Mouse (Mus musculus) thymus, adult 2 months (tissue): ENCODE data around the gene Zfp990.
"Not testable (repeated sequence)": the region's sequence is repeated elsewhere in the genome, so short reads cannot be mapped to it uniquely, and the experiment has no call there.

Experiments
- CTCF ChIP-seq: fragments of 200-500 bp; IDR thresholded peaks from 2 replicates; pipeline ENCODE4 v1.5.1; 2012; ENCODE audit warnings: mild to moderate bottlenecking, control low read depth, low read length, moderate library complexity, borderline replicate concordance; ENCODE audit not compliant: control insufficient read depth, poor library complexity, insufficient read depth; ENCODE audit errors: extremely low read depth
- POLR2A ChIP-seq: fragments of 200-500 bp; IDR thresholded peaks from 2 replicates; pipeline ENCODE4 v1.6.1; 2012; ENCODE audit warnings: mild to moderate bottlenecking, low read length, control low read depth, moderate library complexity; ENCODE audit not compliant: control insufficient read depth, poor library complexity, insufficient read depth; ENCODE audit errors: extremely low read depth

DNA sequence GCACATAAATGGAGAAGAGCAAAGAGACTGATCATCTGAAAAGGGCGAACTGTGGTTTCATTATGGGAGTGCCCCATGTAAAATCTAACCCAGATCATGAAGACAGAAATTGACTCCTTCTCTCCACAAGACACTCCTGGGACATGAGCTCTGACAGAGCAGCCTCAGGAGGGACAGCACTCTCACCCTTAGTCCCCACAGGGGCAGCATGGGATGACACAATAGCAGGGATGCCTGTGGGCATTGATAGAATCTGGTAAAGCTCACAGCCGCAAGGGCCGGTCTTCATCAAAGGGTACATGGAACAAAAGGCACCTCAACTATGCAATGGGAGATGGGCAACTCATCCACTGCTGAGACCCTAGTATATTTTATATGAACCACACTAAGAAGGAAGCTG is 35.9 kb downstream of the Zfp990 start:
- TF ChIP-seq POLR2A, CTCF: not testable (repeated sequence)
